Mouse (Mus musculus): Measurements from ENCODE around the gene Ppp2r2c.
A peak's percentile ranks its signal among the peaks of the same experiment; 100 is the strongest.
"Not testable (repeated sequence)": the region's sequence is repeated elsewhere in the genome, so short reads cannot be mapped to it uniquely, and the experiment has no call there.

Ppp2r2c gene

GRCm38 (mm10) chr5:36933383-36933782 is 65.1 kb downstream of the Ppp2r2c start:
- DNase-seq (ENCODE audit: low spot score) = no peak

- DNase-seq (ENCODE audit: low spot score) = peak; percentile 66
Observed at GRCm38 (mm10) chr5:36935486-36936473, 67.5 kb downstream of the Ppp2r2c start.

- no peak for DNase-seq (ENCODE audit: low spot score)
Observed at GRCm38 (mm10) chr5:36936548-36936947, 68.2 kb downstream of the Ppp2r2c start.

- no peak for DNase-seq (ENCODE audit: low spot score)
Observed at GRCm38 (mm10) chr5:36938021-36938420, 69.7 kb downstream of the Ppp2r2c start.

GRCm38 (mm10) chr5:36938991-36939390 is 70.7 kb downstream of the Ppp2r2c start:
- not testable (repeated sequence) for DNase-seq (ENCODE audit: low spot score)

- DNase-seq (ENCODE audit: low spot score) = no peak
Observed at GRCm38 (mm10) chr5:36942446-36942845, 74.1 kb downstream of the Ppp2r2c start.

GRCm38 (mm10) chr5:36944552-36944951 is 76.2 kb downstream of the Ppp2r2c start:
- DNase-seq (ENCODE audit: low spot score) = no peak

GRCm38 (mm10) chr5:36945102-36945701 is 76.9 kb downstream of the Ppp2r2c start:
- DNase-seq (ENCODE audit: low spot score) = peak; percentile 69

GRCm38 (mm10) chr5:36945713-36946112 is 77.4 kb downstream of the Ppp2r2c start:
- no peak for DNase-seq (ENCODE audit: low spot score)

- DNase-seq (ENCODE audit: low spot score) = no peak
Observed at GRCm38 (mm10) chr5:36946445-36946844, 78.1 kb downstream of the Ppp2r2c start.

- peak; percentile 68 for DNase-seq (ENCODE audit: low spot score)
Observed at GRCm38 (mm10) chr5:36948831-36949230, 80.5 kb downstream of the Ppp2r2c start.

- DNase-seq (ENCODE audit: low spot score) = no peak
Observed at GRCm38 (mm10) chr5:36950871-36951270, 82.6 kb downstream of the Ppp2r2c start.

GRCm38 (mm10) chr5:36952311-36952710 is 84.0 kb downstream of the Ppp2r2c start:
- no peak for DNase-seq (ENCODE audit: low spot score)

GRCm38 (mm10) chr5:36955366-36955765 is 87.1 kb downstream of the Ppp2r2c start:
- DNase-seq (ENCODE audit: low spot score) = no peak

GRCm38 (mm10) chr5:36958837-36959236 is 90.5 kb downstream of the Ppp2r2c start:
- peak; percentile 73 for DNase-seq (ENCODE audit: low spot score)

GRCm38 (mm10) chr5:36960501-36960900 is 92.2 kb downstream of the Ppp2r2c start:
- DNase-seq (ENCODE audit: low spot score) = no peak

- no peak for DNase-seq (ENCODE audit: low spot score)
Observed at GRCm38 (mm10) chr5:36971587-36971986, 103.3 kb downstream of the Ppp2r2c start.

- no peak for DNase-seq (ENCODE audit: low spot score)
Observed at GRCm38 (mm10) chr5:36975336-36975735, 107.0 kb downstream of the Ppp2r2c start.

GRCm38 (mm10) chr5:36977809-36978208 is 109.5 kb downstream of the Ppp2r2c start:
- DNase-seq (ENCODE audit: low spot score) = no peak

- no peak for DNase-seq (ENCODE audit: low spot score)
Observed at GRCm38 (mm10) chr5:36979001-36979400, 110.7 kb downstream of the Ppp2r2c start.

GRCm38 (mm10) chr5:36979631-36980030 is 111.3 kb downstream of the Ppp2r2c start:
- DNase-seq (ENCODE audit: low spot score) = no peak

- no peak for DNase-seq (ENCODE audit: low spot score)
Observed at GRCm38 (mm10) chr5:36982271-36982670, 114.0 kb downstream of the Ppp2r2c start.

- no peak for DNase-seq (ENCODE audit: low spot score)
Observed at GRCm38 (mm10) chr5:36986617-36987016, 118.3 kb downstream of the Ppp2r2c start.
